Mouse (Mus musculus) spleen, adult 2 months (tissue): Measurements from ENCODE around the gene Acacb.

ENCODE experiments used
- CTCF ChIP-seq: fragments of 200-500 bp; IDR thresholded peaks from 2 replicates; pipeline ENCODE4 v1.5.1; 2011; ENCODE audit warnings: mild to moderate bottlenecking, inconsistent platforms; ENCODE audit not compliant: insufficient read depth, insufficient read length, insufficient replicate concordance; ENCODE audit errors: extremely low read depth
- POLR2A ChIP-seq: fragments of 200-500 bp; IDR thresholded peaks from 2 replicates; pipeline ENCODE4 v1.6.1; 2011; ENCODE audit warnings: low read depth, low read length, inconsistent platforms

DNA sequence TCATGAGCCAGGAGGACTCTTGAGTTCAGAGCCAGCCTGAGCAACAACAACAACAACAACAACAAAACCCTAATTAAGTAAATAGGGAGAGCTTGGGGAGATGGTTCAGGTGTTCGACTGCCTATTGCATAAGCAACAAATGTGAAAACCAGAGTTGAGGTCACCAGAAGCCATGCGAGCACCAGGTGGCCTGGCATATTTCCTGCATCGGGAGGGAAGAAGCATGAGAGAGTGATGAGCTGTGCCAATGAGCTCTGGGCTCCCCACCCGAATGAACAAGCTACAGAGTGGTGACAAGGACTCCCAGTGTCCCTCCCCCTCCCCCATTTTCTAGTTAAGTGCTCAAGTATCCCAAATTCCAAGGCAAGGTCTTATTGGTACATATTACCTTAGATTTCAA, 44.5 kb upstream of the Acacb start:
- TF ChIP-seq CTCF: no peak
- no peak for TF ChIP-seq POLR2A
